Mouse (Mus musculus) spleen, postnatal 10 days (tissue): ENCODE data around the gene Prr13.

Experiments
- DNase-seq, 2 experiments: peaks; one replicate each; pipeline ENCODE4 v3.0.0; 2021 to 2022; ENCODE audit warnings: low spot score in 2 of 2

Prr13 gene

GRCm38 (mm10) chr15:102460971-102461370 is 2.1 kb downstream of the Prr13 start:
- no peak for DNase-seq

GRCm38 (mm10) chr15:102461430-102462075 is 2.7 kb downstream of the Prr13 start:
- no peak for DNase-seq

- no peak for DNase-seq
These were observed 4.8 kb downstream of the Prr13 start for GRCm38 (mm10) chr15:102463666-102464065.

GRCm38 (mm10) chr15:102468675-102469370 is 10.0 kb downstream of the Prr13 start:
- DNase-seq, result no peak

GRCm38 (mm10) chr15:102470183-102470604 is 11.4 kb downstream of the Prr13 start, which contains the start of gene Pcbp2:
TSS of gene Pcbp2 (plus strand) at chr15:102470539.
- DNase-seq, result peak; percentile 87 to 95

- peak; percentile 81 to 84 for DNase-seq
These were observed 11.9 kb downstream of the Prr13 start for GRCm38 (mm10) chr15:102470605-102471294.

- DNase-seq, result no peak
These were observed 12.4 kb downstream of the Prr13 start for GRCm38 (mm10) chr15:102471295-102471645.

- DNase-seq, result no peak
These were observed 12.9 kb downstream of the Prr13 start for GRCm38 (mm10) chr15:102471727-102472126.

- DNase-seq, result no peak
These were observed 14.4 kb downstream of the Prr13 start for GRCm38 (mm10) chr15:102473246-102473645.

GRCm38 (mm10) chr15:102474520-102474919 is 15.7 kb downstream of the Prr13 start:
- DNase-seq, result no peak

GRCm38 (mm10) chr15:102483136-102483535 is 24.3 kb downstream of the Prr13 start:
- no peak for DNase-seq

- no peak for DNase-seq
These were observed 27.0 kb downstream of the Prr13 start for GRCm38 (mm10) chr15:102485853-102486252.

- no peak for DNase-seq
These were observed 28.8 kb downstream of the Prr13 start for GRCm38 (mm10) chr15:102487664-102488063.

- no peak for DNase-seq
These were observed 39.5 kb downstream of the Prr13 start for GRCm38 (mm10) chr15:102498322-102498721.

- no peak for DNase-seq
These were observed 40.5 kb downstream of the Prr13 start for GRCm38 (mm10) chr15:102499370-102499769.

GRCm38 (mm10) chr15:102499851-102500250 is 41.0 kb downstream of the Prr13 start:
- DNase-seq, result no peak

- DNase-seq, result no peak
These were observed 41.7 kb downstream of the Prr13 start for GRCm38 (mm10) chr15:102500479-102500878.

- DNase-seq, result no peak
These were observed 42.4 kb downstream of the Prr13 start for GRCm38 (mm10) chr15:102501084-102501814.

- no peak for DNase-seq
These were observed 43.5 kb downstream of the Prr13 start for GRCm38 (mm10) chr15:102502254-102502840.

- no peak for DNase-seq
These were observed 44.6 kb downstream of the Prr13 start, which contains the start of gene Gm10337 for GRCm38 (mm10) chr15:102503447-102503846. TSS of gene Gm10337 (plus strand) at chr15:102503722.

GRCm38 (mm10) chr15:102503924-102504782 is 45.3 kb downstream of the Prr13 start:
- DNase-seq, result no peak
